Mouse (Mus musculus): ENCODE measurements around the gene Myo1f.
"Not testable (repeated sequence)": the region's sequence is repeated elsewhere in the genome, so short reads cannot be mapped to it uniquely, and the experiment has no call there.

Myo1f gene

DNA sequence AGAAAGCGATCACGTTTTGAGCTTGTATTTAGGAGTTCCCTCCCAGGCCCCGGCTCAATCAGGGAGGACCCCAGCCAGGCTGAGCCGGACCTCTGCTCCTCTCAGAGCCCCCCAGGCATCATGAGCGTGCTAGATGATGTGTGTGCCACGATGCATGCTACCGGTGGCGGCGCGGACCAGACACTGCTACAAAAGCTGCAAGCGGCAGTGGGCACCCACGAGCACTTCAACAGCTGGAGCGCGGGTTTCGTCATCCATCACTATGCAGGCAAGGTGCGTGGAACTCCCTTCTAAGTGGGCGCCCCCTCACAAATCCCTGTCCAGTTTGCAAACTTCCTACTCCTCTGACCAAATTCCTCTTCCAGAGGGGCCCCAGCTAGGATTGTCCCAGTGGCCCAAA lies 30.5 kb downstream of the Myo1f start:
- DNase-seq: no peak

DNA sequence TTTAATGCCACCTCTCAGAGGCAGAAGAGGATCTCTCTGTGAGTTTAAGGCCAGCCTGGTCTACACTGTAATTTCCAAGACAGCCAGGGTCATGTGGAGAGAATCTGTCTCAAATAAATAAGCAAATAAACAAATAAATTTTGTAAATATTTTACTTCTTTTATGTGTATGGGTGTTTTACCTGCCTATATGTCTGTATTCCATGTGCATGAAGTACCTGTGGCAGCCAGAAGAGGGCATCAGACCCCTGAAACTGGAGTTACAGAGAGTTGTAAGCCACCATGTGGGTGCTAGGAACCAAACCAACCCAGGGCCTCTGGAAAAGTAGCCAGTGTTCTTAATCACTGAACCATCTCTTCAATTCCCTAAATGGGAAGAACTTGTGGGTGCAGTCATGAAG lies 41.8 kb downstream of the Myo1f start:
- no peak for DNase-seq

GRCm38 (mm10) chr17:33598506-33598905 lies 43.0 kb downstream of the Myo1f start:
- no peak for DNase-seq

DNA sequence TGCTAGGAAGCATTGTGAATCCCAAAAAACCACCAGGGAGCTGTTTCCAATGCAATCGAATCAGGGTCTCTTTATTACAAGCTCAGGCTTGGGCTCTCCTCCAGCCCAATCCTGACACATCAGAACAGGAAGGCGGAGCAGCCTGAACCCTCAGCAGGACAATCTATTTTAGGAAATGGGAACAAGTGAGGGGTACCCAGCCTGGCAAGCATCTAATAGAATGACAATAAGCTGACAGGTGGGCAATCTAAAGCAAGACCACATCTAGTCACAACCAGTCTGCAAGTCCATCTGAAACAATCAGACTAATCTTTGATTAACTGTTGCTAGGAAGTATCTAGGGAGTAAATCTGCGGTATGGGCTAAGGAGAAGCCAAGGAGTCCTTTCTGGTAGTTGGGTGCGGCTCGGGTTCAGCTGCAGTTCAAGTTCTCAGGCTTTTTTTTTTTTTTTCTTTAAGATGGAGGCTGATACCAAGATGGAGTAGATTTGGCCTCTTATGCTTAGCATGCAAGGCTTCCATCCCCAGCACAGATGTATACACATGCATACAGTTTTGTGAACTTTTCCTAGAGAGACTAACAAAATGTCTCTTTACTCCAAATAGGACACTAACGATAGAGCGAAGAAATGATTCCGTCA lies 44.4 kb downstream of the Myo1f start:
- DNase-seq: no peak

DNA sequence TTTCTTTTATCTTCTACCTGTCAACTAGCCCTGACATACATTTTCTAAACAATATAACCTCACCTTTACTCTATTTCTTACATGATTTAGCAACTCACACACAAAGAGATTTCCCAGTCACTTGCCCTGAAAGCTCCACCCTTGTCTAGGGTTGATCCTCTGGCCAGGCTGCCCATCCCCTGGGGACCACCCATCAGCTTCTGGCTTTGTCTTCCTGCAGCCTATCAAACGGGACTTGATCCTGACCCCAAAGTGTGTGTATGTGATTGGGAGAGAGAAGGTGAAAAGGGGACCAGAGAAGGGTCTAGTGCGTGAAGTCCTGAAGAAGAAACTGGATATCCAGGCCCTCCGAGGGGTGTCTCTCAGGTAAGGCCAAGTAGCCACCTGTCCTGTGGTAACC lies 45.3 kb downstream of the Myo1f start:
- DNase-seq: no peak

DNA sequence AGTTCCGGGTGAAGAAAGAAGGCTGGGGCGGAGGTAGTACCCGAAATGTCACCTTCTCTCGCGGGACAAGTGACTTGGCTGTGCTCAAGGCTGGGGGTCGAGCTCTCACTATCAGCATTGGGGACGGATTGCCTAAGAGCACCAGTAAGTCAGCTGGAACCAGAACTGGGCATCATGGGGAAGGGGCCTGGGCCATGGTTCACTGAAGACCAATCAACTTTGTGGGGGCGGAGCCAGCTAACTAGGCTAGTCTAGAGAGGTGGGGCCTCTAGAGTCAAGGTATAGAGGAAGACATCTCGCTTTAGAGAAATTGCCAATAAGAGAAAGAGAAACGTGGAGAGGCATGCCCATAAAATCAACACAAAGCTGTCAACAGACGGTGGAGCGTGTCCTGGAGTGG lies 46.4 kb downstream of the Myo1f start:
- no peak for DNase-seq

- no peak for DNase-seq
Observed at GRCm38 (mm10) chr17:33607273-33607672, 51.8 kb downstream of the Myo1f start.

DNA sequence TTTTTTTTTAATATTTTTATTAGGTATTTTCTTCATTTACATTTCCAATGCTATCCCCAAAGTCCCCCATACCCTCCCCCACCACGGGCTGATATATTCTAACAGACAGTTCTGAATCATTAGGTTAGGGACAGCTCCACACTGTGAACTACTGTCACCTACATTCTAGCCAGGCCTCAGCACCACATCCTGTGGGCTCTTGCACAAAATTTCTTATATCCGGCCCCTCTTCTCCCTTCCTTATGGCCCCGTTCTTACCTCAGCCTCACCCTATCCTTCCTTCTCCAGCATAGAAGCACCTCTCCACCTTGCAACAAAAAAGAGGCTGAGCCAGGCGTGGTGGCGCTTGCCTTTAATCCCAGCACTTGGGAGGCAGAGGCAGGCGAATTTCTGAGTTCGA lies 55.0 kb downstream of the Myo1f start:
- no peak for DNase-seq

DNA sequence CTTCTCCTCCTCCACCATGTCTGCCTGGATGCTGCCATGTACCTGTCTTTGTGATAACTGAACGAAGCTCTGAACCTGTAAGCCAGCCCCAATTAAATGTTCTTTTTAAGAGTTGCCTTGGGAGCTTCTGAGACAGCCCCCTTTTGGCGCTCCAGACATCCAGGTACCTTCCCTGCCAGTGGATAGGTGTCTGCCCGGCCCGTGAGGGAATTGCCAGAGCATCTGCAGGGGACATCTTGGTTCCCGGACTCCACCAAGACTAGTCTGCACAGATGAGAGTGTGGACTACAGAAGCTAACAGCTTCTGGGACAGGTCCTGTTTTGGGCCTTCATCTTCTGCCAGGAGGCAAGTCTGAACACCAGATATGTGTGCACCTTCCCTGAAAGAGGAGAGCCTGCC lies 58.2 kb downstream of the Myo1f start:
- DNase-seq: not testable (repeated sequence)

- DNase-seq: no peak
Observed at GRCm38 (mm10) chr17:33627281-33627680, 71.8 kb downstream of the Myo1f start.

DNA sequence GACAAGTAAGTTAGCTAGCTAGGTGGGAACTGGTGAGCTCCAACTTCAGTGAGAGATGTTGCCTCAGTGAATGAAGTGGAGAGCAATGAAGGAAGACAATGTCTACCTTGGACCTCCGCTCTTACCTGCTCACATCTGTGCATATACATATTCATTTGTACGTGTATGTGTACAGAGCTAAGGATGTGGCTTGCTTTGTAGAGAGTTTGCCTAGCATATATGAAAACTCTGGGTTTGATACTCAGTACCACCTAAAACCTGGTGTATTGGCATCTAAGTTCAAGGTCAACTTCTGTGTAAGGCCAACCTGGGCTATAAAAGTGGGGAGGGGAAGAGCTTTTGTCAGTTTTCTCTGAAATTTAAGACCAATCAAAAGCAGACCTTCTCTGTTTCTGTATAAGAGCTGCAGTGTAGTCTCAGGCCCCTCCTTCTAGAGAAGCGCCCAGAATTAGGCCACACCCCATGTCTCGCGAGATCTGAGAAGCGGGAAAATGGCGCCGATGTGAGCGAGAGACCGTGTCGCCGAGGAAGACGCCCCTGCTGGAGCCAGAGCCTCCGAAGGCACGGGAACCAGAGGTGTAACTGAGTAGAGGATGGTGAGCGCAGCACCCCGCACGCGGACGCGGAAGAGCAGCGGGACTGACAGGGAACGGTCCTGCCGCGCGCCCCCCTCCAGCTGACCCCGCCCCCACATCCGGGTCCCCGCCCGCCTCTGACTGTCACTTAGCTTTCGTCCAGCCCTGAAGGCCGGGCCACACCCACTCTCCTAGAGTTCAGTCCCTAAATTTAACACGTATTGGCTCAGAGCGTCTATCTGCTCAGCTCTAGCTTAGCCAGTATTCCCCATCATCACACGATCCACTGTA lies 73.3 kb downstream of the Myo1f start, which contains the start of gene Zfp414:
TSS of gene Zfp414 (plus strand) at position 470 of the 866 bp plus-strand sequence.
- DNase-seq: peak; percentile 73 to 87

DNA sequence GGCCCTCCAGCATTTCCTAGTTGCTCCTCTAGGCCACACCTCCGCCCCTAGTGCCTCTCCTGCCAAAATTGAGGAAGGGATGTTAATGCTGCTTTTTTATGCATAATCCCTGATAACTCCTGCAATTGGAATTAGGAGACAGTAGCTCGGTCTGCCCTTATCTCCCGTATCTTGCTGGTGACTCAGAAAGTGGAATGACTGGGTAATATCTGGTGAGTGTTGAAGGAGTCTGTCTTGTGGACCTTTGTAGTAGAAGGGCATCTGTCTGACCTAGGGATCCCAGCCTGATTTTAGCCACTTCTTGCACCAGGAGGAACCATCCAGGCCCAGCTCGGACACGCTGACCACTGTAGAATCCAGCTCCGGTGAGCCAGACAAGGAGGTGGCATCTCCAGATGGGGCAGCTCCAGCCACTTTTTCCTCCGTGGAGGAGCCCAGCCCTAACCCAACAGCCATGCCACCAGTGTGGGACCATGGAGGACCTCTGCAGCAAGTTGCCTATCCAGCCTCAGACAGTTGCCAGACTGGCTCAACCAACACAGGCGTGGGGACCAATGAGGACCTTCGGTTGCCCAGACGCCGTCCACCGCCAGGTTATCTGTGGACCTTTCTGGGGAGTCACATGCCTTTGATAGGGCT lies 74.1 kb downstream of the Myo1f start:
- DNase-seq: no peak

DNA sequence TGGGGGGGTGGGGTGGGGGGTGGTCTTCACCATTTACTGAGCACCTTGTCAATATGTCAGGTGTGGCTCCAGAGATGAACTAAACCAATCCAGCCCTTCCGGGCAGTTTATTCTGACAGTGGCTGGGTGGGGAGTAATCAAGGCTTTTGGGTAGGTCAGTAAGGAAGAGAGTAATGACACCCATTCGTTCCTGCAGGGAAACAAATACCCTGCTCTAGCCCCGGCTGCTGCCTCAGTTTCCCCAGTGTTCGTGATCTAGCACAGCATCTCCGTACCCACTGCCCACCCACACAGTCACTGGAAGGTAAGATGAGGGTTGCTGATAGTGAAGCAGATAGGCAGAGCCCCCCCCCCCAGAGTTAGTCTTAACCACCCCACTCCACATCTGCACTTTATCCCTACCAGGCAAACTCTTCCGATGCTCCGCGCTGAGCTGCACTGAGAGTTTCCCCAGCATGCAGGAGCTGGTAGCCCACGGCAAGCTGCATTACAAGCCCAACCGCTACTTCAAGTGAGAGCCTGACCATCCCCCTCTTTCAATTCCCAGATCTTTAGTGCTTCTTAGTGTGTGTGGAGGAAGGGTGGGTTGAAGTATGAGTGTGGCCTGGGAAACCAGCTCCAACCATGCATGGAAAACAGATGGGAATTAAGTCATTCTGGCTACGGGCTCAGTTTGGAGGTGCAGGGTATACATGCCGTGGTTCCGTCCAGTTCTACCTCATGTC lies 74.8 kb downstream of the Myo1f start:
- no peak for DNase-seq

GRCm38 (mm10) chr17:33631236-33631635 lies 75.7 kb downstream of the Myo1f start:
- DNase-seq: no peak

- DNase-seq: no peak
Observed at GRCm38 (mm10) chr17:33631796-33632195, 76.3 kb downstream of the Myo1f start.

DNA sequence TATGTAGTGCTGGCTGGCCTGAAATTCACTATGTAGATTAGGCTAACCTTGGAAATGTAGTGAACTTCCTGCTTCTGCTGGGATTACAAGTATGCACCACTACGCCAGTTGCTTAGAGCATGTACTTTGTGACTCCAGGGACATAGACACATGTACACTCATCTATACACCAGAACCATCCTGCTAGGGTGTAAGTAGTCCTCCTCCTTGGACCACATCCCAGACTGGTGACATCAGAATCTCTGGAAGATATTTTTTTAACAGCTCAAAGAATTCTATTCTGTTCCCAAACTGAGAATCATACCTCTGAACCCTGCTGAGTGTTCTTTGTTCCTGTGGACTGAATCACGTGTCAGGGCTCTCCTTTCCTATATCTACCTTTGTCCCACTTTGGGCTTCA lies 81.5 kb downstream of the Myo1f start:
- no peak for DNase-seq

DNA sequence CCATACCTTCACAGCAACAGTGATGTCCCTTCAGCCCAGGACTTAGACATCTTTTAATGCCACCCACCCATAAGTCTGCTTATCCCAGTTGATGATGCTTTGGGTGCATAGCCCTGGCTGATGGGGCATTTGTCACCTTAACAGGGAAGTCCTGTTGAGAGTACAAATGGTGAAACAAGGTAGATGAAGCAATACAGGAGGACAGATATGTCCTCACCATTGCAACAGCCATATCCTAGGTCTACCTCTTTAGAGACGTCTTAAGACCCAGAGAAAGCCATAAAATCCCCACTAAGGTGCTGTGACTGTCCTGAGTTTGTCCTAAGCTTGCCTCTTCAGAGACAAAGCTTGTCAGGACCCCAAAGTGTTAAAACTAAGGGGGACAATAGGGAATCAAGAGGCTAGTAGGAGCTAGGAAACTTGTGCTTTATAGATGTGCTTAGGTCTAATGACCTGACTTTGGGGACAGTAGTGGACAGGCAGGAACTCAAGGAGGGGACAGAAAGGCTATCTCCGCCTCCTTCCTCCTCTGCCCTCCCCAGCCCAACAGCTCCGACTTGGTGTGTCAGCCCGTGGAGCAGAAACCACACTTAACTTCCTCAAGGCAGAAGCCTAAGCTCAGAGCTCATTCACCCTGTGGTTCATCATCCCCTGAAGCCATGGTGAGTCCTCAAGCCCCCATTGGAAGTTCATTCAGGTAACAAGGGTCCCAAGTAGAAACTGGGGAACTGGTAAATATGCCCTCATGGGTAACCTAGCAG lies 82.2 kb downstream of the Myo1f start, which contains the start of gene Pram1:
TSS of gene Pram1 (plus strand) at position 541 of the 761 bp plus-strand sequence.
- DNase-seq: no peak

GRCm38 (mm10) chr17:33639743-33640142 lies 84.2 kb downstream of the Myo1f start:
- no peak for DNase-seq

- no peak for DNase-seq
Observed at GRCm38 (mm10) chr17:33644068-33644467, 88.6 kb downstream of the Myo1f start.

- DNase-seq: no peak
Observed at GRCm38 (mm10) chr17:33645073-33645472, 89.6 kb downstream of the Myo1f start.

DNA sequence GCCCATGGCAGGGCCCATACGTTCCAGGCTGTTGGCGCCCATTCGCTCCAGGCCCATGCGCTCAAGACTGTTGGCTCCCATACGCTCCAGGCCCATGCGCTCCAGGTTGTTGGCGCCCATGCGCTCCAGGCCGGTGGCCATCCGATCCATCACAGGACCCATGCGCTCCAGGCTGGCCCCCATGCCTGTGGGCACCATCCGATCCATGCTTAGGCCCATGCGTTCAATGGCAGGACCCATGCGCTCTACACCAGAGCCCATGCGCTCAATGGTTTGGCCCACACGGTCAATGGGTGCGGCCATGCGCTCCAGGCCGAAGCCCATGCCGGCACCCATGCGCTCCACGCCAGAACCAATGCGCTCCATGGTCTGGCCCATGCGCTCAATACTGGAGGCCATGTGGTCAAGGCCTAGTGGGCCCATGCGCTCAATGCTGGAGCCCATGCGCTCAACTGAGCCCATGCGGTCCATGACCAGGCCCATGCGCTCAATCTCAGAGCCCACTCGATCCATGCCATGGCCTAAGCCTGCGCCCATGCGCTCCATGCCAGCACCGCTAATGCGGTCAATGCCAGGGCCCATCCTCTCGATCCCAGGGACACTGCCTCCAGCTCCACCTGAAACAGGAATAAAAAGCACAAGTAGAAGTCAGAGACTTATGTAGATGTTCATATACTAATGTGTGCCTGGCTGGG lies 94.4 kb downstream of the Myo1f start:
- no peak for DNase-seq
